Mouse (Mus musculus): ENCODE results near the gene Cd19. TPM values are rescaled to one million over a fixed set of nuclear protein-coding genes. Genes with fewer than 3 reads are reported as not detected.

Cd19 gene
- total RNA-seq, 1 experiment from 2014 or later, result 49.1 TPM

Other genes starting within 250 kb of the Cd19 start
- gene Xpo6, start 214.4 kb downstream of the Cd19 start, total RNA-seq (2017), result 62.9 to 79.9 TPM (median 73.8 TPM) in 3 replicates
- 15.4 to 20.7 TPM (median 16.7 TPM) in 3 replicates for gene Sbk1, start 142.3 kb downstream of the Cd19 start, total RNA-seq (2017)
- 14.9 to 47.4 TPM (median 19.3 TPM) in 3 replicates for gene Lat, start 45.3 kb downstream of the Cd19 start, total RNA-seq (2017)
- gene Spns1, start 37.4 kb downstream of the Cd19 start, total RNA-seq (2017), result 10.4 to 11.6 TPM (median 10.7 TPM) in 3 replicates
- gene Nfatc2ip, start 18.2 kb downstream of the Cd19 start, total RNA-seq (2017), result 9.6 to 13.0 TPM (median 9.7 TPM) in 3 replicates
- gene Rabep2, start 13.9 kb upstream of the Cd19 start, total RNA-seq (2017), result 37.8 to 61.5 TPM (median 58.5 TPM) in 3 replicates
- gene Atp2a1, start 48.2 kb upstream of the Cd19 start, total RNA-seq (2017), result 0.10 to 0.58 TPM (median 0.32 TPM) in 3 replicates
- 9.4 to 32.9 TPM (median 15.4 TPM) in 3 replicates for gene Sh2b1, start 60.5 kb upstream of the Cd19 start, total RNA-seq (2017)
- gene Tufm, start 72.5 kb upstream of the Cd19 start, total RNA-seq (2017), result 18.0 to 32.9 TPM (median 25.4 TPM) in 3 replicates
- gene Atxn2l, start 88.5 kb upstream of the Cd19 start, total RNA-seq (2017), result 23.4 to 73.3 TPM (median 30.7 TPM) in 3 replicates
- gene Eif3c, start 151.5 kb upstream of the Cd19 start, total RNA-seq (2017), result 127 to 175 TPM (median 140 TPM) in 3 replicates
- gene Apobr, start 170.1 kb upstream of the Cd19 start, total RNA-seq (2017), result 124 to 141 TPM (median 133 TPM) in 3 replicates
- 74.9 to 128 TPM (median 92.8 TPM) in 3 replicates for gene Cln3, start 170.9 kb upstream of the Cd19 start, total RNA-seq (2017)
- gene Il27, start 180.1 kb upstream of the Cd19 start, total RNA-seq (2017), result 8.3 to 10.4 TPM (median 9.8 TPM) in 3 replicates
- gene Nupr1, start 216.0 kb upstream of the Cd19 start, total RNA-seq (2017), result 212 to 314 TPM (median 272 TPM) in 3 replicates
- 37.5 to 42.9 TPM (median 42.9 TPM) in 3 replicates for gene Sgf29, start 234.4 kb upstream of the Cd19 start, total RNA-seq (2017)

Measured in monocyte, adult 5-6 weeks (primary cell).